Mouse (Mus musculus) ES-CJ7 (cell line): ENCODE measurements around the gene Susd1.
A peak's percentile ranks its signal among the peaks of the same experiment; 100 is the strongest.

Source experiments
- DNase-seq: peaks from one replicate; pipeline ENCODE4 v3.0.0; 2011; ENCODE audit warnings: low read depth, low spot score

Gene Susd1

GRCm38 (mm10) chr4:59322733-59323132, 115.7 kb downstream of the Susd1 start:
- no peak for DNase-seq

- DNase-seq, result no peak
Observed at GRCm38 (mm10) chr4:59322056-59322455, 116.4 kb downstream of the Susd1 start.

- no peak for DNase-seq
Observed at GRCm38 (mm10) chr4:59321181-59322008, 117.0 kb downstream of the Susd1 start.

- DNase-seq, result no peak
Observed at GRCm38 (mm10) chr4:59319136-59319941, 119.1 kb downstream of the Susd1 start.

- no peak for DNase-seq
Observed at GRCm38 (mm10) chr4:59318602-59319001, 119.8 kb downstream of the Susd1 start.

- DNase-seq, result no peak
Observed at GRCm38 (mm10) chr4:59315553-59316405, 122.7 kb downstream of the Susd1 start.

GRCm38 (mm10) chr4:59314939-59315552, 123.4 kb downstream of the Susd1 start:
- DNase-seq, result no peak

GRCm38 (mm10) chr4:59312945-59313344, 125.5 kb downstream of the Susd1 start:
- peak; percentile 15 for DNase-seq

GRCm38 (mm10) chr4:59310590-59310989, 127.8 kb downstream of the Susd1 start:
- DNase-seq, result no peak

- DNase-seq, result peak; percentile 7
Observed at GRCm38 (mm10) chr4:59307841-59308589, 130.4 kb downstream of the Susd1 start.

GRCm38 (mm10) chr4:59302387-59302786, 136.0 kb downstream of the Susd1 start:
- DNase-seq, result no peak

- DNase-seq, result no peak
Observed at GRCm38 (mm10) chr4:59301025-59301815, 137.2 kb downstream of the Susd1 start.

GRCm38 (mm10) chr4:59298719-59299496, 139.5 kb downstream of the Susd1 start:
- DNase-seq, result no peak

- no peak for DNase-seq
Observed at GRCm38 (mm10) chr4:59295127-59295526, 143.3 kb downstream of the Susd1 start.

- DNase-seq, result no peak
Observed at GRCm38 (mm10) chr4:59294661-59295060, 143.8 kb downstream of the Susd1 start.

- DNase-seq, result no peak
Observed at GRCm38 (mm10) chr4:59291914-59292718, 146.3 kb downstream of the Susd1 start.

- DNase-seq, result no peak
Observed at GRCm38 (mm10) chr4:59290972-59291576, 147.4 kb downstream of the Susd1 start.

GRCm38 (mm10) chr4:59287103-59287502, 151.3 kb downstream of the Susd1 start:
- DNase-seq, result no peak
